Mouse (Mus musculus): Measurements from ENCODE around the gene Zic4. TPM values are rescaled to one million over a fixed set of nuclear protein-coding genes. Genes with fewer than 3 reads are reported as not detected.

Gene Zic4
- polyA plus RNA-seq, 1 experiment, result 0.12 TPM

- no peak overlapping the region for H3K27ac ChIP-seq (ENCODE audit: control insufficient read depth, insufficient read depth, low read depth, low read length)
- no peak overlapping the region for H3K4me3 ChIP-seq (ENCODE audit: control insufficient read depth, low read depth, low read length)
These were observed 15.0 kb downstream of the Zic4 start for GRCm38 (mm10) chr9:91377036-91377872.

GRCm38 (mm10) chr9:91377873-91378150 lies 15.6 kb downstream of the Zic4 start:
- H3K27ac ChIP-seq (ENCODE audit: control insufficient read depth, insufficient read depth, low read depth, low read length), result no peak overlapping the region
- 0 out of 2 replicates have a peak, but pooled peaks cover 2% of the 10 kb centered on the region for H3K4me1 ChIP-seq (ENCODE audit: control insufficient read depth, insufficient read depth, low read length)
- no peak for TF ChIP-seq CTCF (IDR thresholded peaks at IDR 0.05; ENCODE audit: control insufficient read depth, insufficient read depth, insufficient replicate concordance, low read depth, low read length)
- TF ChIP-seq POLR2A (IDR thresholded peaks at IDR 0.05; ENCODE audit: control insufficient read depth, low read depth, low read length), result no peak
- no peak overlapping the region for H3K4me3 ChIP-seq (ENCODE audit: control insufficient read depth, low read depth, low read length)
- H3K27me3 ChIP-seq (ENCODE audit: control insufficient read depth, insufficient read depth, low read length), result no peaks in the 10 kb centered on the region; the same call in 1 of the 2 replicates
- no peaks in the 10 kb centered on the region for H3K36me3 ChIP-seq (ENCODE audit: control insufficient read depth, insufficient read depth, low read length)

More at GRCm38 (mm10) chr9:91377036-91377872, 15.0 kb downstream of the Zic4 start:
- H3K36me3 ChIP-seq (ENCODE audit: control insufficient read depth, insufficient read depth, low read length), result no peaks in the 10 kb centered on the region
- TF ChIP-seq CTCF (IDR thresholded peaks at IDR 0.05; ENCODE audit: control insufficient read depth, insufficient read depth, insufficient replicate concordance, low read depth, low read length), result no peak
- no peak for TF ChIP-seq POLR2A (IDR thresholded peaks at IDR 0.05; ENCODE audit: control insufficient read depth, low read depth, low read length)
- H3K4me1 ChIP-seq (ENCODE audit: control insufficient read depth, insufficient read depth, low read length), result 0 out of 2 replicates have a peak, but pooled peaks cover 2% of the 10 kb centered on the region
- H3K27me3 ChIP-seq (ENCODE audit: control insufficient read depth, insufficient read depth, low read length), result no peaks in the 10 kb centered on the region

- Histone ChIP-seq H3K4me3 (ENCODE audit: control insufficient read depth, low read depth, low read length) (no peak overlapping the region), H3K36me3 (ENCODE audit: control insufficient read depth, insufficient read depth, low read length) (no peaks in the 10 kb centered on the region), H3K27ac (ENCODE audit: control insufficient read depth, insufficient read depth, low read depth, low read length) (no peak overlapping the region), H3K4me1 (ENCODE audit: control insufficient read depth, insufficient read depth, low read length) (peaks cover 2% of the 10 kb centered on the region; the same call in 1 of the 2 replicates), H3K27me3 (ENCODE audit: control insufficient read depth, insufficient read depth, low read length) (no peaks in the 10 kb centered on the region; the same call in 1 of the 2 replicates)
- TF ChIP-seq CTCF (IDR thresholded peaks at IDR 0.05; ENCODE audit: control insufficient read depth, insufficient read depth, insufficient replicate concordance, low read depth, low read length) (no peak), POLR2A (IDR thresholded peaks at IDR 0.05; ENCODE audit: control insufficient read depth, low read depth, low read length) (no peak)
These were observed 16.4 kb downstream of the Zic4 start for GRCm38 (mm10) chr9:91378411-91379299.

- H3K4me3 ChIP-seq (ENCODE audit: control insufficient read depth, low read depth, low read length), result no peak overlapping the region
- peaks cover 1% of the 10 kb centered on the region; the same call in 1 of the 2 replicates for H3K27me3 ChIP-seq (ENCODE audit: control insufficient read depth, insufficient read depth, low read length)
- H3K4me1 ChIP-seq (ENCODE audit: control insufficient read depth, insufficient read depth, low read length), result peaks cover 6% of the 10 kb centered on the region; the same call in 1 of the 2 replicates
- TF ChIP-seq CTCF (IDR thresholded peaks at IDR 0.05; ENCODE audit: control insufficient read depth, insufficient read depth, insufficient replicate concordance, low read depth, low read length), result no peak
- TF ChIP-seq POLR2A (IDR thresholded peaks at IDR 0.05; ENCODE audit: control insufficient read depth, low read depth, low read length), result no peak
- H3K36me3 ChIP-seq (ENCODE audit: control insufficient read depth, insufficient read depth, low read length), result no peaks in the 10 kb centered on the region
- H3K27ac ChIP-seq (ENCODE audit: control insufficient read depth, insufficient read depth, low read depth, low read length), result no peak overlapping the region
These were observed 17.1 kb downstream of the Zic4 start for GRCm38 (mm10) chr9:91379300-91379635.

GRCm38 (mm10) chr9:91379781-91380457 lies 17.7 kb downstream of the Zic4 start:
- H3K4me1 ChIP-seq (ENCODE audit: control insufficient read depth, insufficient read depth, low read length), result peaks cover 6% of the 10 kb centered on the region; the same call in 1 of the 2 replicates
- no peak overlapping the region for H3K27ac ChIP-seq (ENCODE audit: control insufficient read depth, insufficient read depth, low read depth, low read length)
- H3K27me3 ChIP-seq (ENCODE audit: control insufficient read depth, insufficient read depth, low read length), result peaks cover 2% of the 10 kb centered on the region; the same call in 1 of the 2 replicates
- H3K4me3 ChIP-seq (ENCODE audit: control insufficient read depth, low read depth, low read length), result no peak overlapping the region
- TF ChIP-seq CTCF (IDR thresholded peaks at IDR 0.05; ENCODE audit: control insufficient read depth, insufficient read depth, insufficient replicate concordance, low read depth, low read length) (no peak), POLR2A (IDR thresholded peaks at IDR 0.05; ENCODE audit: control insufficient read depth, low read depth, low read length) (no peak)
- H3K36me3 ChIP-seq (ENCODE audit: control insufficient read depth, insufficient read depth, low read length), result no peaks in the 10 kb centered on the region

- Histone ChIP-seq H3K4me3 (ENCODE audit: control insufficient read depth, low read depth, low read length) (no peak overlapping the region), H3K27me3 (ENCODE audit: control insufficient read depth, insufficient read depth, low read length) (peaks cover 2% of the 10 kb centered on the region; the same call in 1 of the 2 replicates), H3K4me1 (ENCODE audit: control insufficient read depth, insufficient read depth, low read length) (peaks cover 6% of the 10 kb centered on the region; the same call in 1 of the 2 replicates), H3K27ac (ENCODE audit: control insufficient read depth, insufficient read depth, low read depth, low read length) (no peak overlapping the region), H3K36me3 (ENCODE audit: control insufficient read depth, insufficient read depth, low read length) (no peaks in the 10 kb centered on the region)
- TF ChIP-seq CTCF (IDR thresholded peaks at IDR 0.05; ENCODE audit: control insufficient read depth, insufficient read depth, insufficient replicate concordance, low read depth, low read length) (no peak), POLR2A (IDR thresholded peaks at IDR 0.05; ENCODE audit: control insufficient read depth, low read depth, low read length) (no peak)
These were observed 18.3 kb downstream of the Zic4 start for GRCm38 (mm10) chr9:91380458-91380914.
